Mouse (Mus musculus) thymus, adult 2 months (tissue): ENCODE results near the gene Tcf25.

Experiments
- CTCF ChIP-seq: fragments of 200-500 bp; IDR thresholded peaks from 2 replicates; pipeline ENCODE4 v1.5.1; 2012; ENCODE audit warnings: mild to moderate bottlenecking, control low read depth, low read length, moderate library complexity, borderline replicate concordance; ENCODE audit not compliant: control insufficient read depth, poor library complexity, insufficient read depth; ENCODE audit errors: extremely low read depth
- POLR2A ChIP-seq: fragments of 200-500 bp; IDR thresholded peaks from 2 replicates; pipeline ENCODE4 v1.6.1; 2012; ENCODE audit warnings: mild to moderate bottlenecking, low read length, control low read depth, moderate library complexity; ENCODE audit not compliant: control insufficient read depth, poor library complexity, insufficient read depth; ENCODE audit errors: extremely low read depth

DNA sequence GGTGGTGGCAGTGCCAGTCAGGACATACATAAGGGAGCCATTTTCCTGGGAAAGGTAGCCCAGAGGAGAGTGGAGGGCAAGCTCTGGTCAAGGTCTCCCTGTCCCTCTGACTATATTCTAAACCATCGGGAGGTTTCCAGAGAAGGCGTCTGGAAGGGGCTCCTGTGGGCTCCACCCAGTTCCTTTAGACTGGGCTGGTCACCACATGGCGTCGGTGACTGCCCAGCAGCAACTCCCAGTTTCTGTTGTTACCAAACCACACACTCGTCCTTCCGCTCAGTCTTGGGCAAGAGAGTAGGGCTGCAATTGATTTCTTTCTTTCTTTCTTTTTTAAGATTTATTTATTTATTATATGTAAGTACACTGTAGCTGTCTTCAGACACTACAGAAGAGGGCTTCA, 70.6 kb downstream of the Tcf25 start:
- TF ChIP-seq CTCF (no peak), POLR2A (no peak)
